In the genomic region with DNA sequence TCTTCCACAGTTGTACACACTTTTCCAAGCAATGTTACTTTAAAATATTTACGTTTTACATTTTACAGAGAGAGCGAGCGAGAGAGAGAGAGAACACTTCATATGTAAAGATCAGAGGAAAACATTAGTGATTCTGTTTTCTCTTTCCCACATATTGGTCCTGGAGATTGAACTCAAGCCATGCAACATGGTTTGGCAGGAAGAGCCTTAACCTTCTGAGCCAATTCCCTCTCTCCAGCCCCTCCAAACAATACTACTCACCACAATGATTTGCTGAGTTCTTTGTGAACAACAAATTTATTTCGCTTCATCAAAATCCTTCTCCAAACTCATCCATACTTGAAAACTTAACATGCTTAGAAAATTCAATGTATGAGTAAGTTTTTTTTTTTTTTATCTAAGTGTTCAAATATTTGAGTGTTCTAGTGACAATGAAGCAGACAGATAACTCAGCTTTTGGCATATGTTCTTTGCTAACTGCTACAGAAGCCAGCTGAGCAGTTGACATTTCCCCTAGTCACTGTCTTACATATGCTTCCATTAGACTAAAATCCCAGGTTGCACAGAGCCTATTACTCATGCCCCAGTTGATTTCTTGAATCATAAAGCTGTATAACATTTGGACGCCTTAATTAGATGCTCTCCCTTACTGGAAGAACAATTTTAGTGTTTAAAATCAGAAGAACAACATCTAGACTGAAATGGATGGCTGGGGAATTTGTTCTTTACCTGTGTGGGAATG, we compare ENCODE assay signal across 16 mouse cellular contexts.
A peak's percentile ranks its signal among the peaks of the same experiment; 100 is the strongest.
DNase-seq lines count a peak whose midpoint lies in the region; ATAC-seq and TF ChIP-seq lines count a peak whose summit lies in the region.
"Had no signal": no experiment of that assay in that cellular context is flagged by ENCODE, and none has a peak within 500 bp of the region (broad histone marks: within the 10 kb centered on the region; RNA-seq: fewer than 3 reads in every experiment).

No protein-coding gene starts in this region.

- H3K36me3 ChIP-seq in intestine, postnatal 0 days (ENCODE audit: control insufficient read depth, insufficient read depth) = no peaks in the 10 kb centered on the region
- H3K36me3 ChIP-seq: heart, embryonic 13.5 days; hindbrain, embryonic 10.5 days; stomach, embryonic 15.5 days had no signal

- H3K27me3 ChIP-seq in intestine, postnatal 0 days (replicated peaks; ENCODE audit: control insufficient read depth, insufficient read depth, low read length) = no peaks in the 10 kb centered on the region
- H3K27me3 ChIP-seq: heart, embryonic 13.5 days; stomach, embryonic 15.5 days had no signal

- H3K27ac ChIP-seq in intestine, postnatal 0 days (ENCODE audit: low read depth, low read length) = no peak overlapping the region
- H3K27ac ChIP-seq: heart, embryonic 13.5 days; hindbrain, embryonic 10.5 days; stomach, embryonic 15.5 days had no signal

- H3K4me2 ChIP-seq in intestine, postnatal 0 days (replicated peaks; ENCODE audit: low read depth) = no peak overlapping the region
- H3K4me2 ChIP-seq: heart, embryonic 13.5 days; stomach, embryonic 15.5 days had no signal

- no peak overlapping the region for H3K4me3 ChIP-seq in intestine, postnatal 0 days (ENCODE audit: low read depth, low read length)
- H3K4me3 ChIP-seq: heart, embryonic 13.5 days; hindbrain, embryonic 10.5 days; stomach, embryonic 15.5 days had no signal

- no peak overlapping the region for H3K9ac ChIP-seq in intestine, postnatal 0 days (ENCODE audit: low read depth, low read length)
- H3K9ac ChIP-seq: heart, embryonic 13.5 days; stomach, embryonic 15.5 days had no signal

- no peaks in the 10 kb centered on the region for H3K4me1 ChIP-seq in intestine, postnatal 0 days (replicated peaks; ENCODE audit: control insufficient read depth, insufficient read depth, low read length)
- H3K4me1 ChIP-seq: heart, embryonic 13.5 days; hindbrain, embryonic 10.5 days; stomach, embryonic 15.5 days had no signal

- WGBS in intestine, postnatal 0 days = 88% methylated on average over 5 of the region's 5 CpGs

- TF ChIP-seq CTCF in intestine, postnatal 0 days (IDR thresholded peaks at IDR 0.05; ENCODE audit: low read depth) = no peak

- ATAC-seq in erythroblast, adult 5-6 weeks (replicated peaks; ENCODE audit: low FRiP score, poor library complexity, severe bottlenecking) = no peak
- ATAC-seq in intestine, postnatal 0 days = no peak
- ATAC-seq: intestine, embryonic 16.5 days; midbrain, embryonic 16.5 days had no signal

- H3K9me3 ChIP-seq in intestine, postnatal 0 days (ENCODE audit: control insufficient read depth) = no peaks in the 10 kb centered on the region
- H3K9me3 ChIP-seq: heart, embryonic 13.5 days; hindbrain, embryonic 10.5 days; stomach, embryonic 15.5 days had no signal

- DNase-seq in frontal cortex, adult 2 months (ENCODE audit: extremely low spot score in 1 of 2, low spot score in 1 of 2) = peak; percentile 1 to 13
- DNase-seq in frontal cortex, postnatal 14 days (ENCODE audit: low spot score in 2 of 2) = no peak
- DNase-seq in right cerebral cortex, adult 18-20 months = peak; percentile 5
- no peak for DNase-seq in right cerebral cortex, adult 2 months (ENCODE audit: low spot score in 2 of 2)
- DNase-seq in cerebellum, postnatal 36 days = peak; percentile 37 to 55
- peak; percentile 29 for DNase-seq in telencephalon, adult 2 months (ENCODE audit: low read depth, low spot score)
- DNase-seq: B cell, adult 2 months; kidney, postnatal 14 days; lung, adult 2 months had no signal

Comparison
In these comparisons a context has a peak if more than half of its experiments do, and no peak if none do; other contexts are left out.
1. DNase-seq: peak in frontal cortex, adult 2 months (2 of 2), right cerebral cortex, adult 18-20 months (single experiment), cerebellum, postnatal 36 days (2 of 2) and telencephalon, adult 2 months (single experiment); none in frontal cortex, postnatal 14 days (0 of 2) and right cerebral cortex, adult 2 months (0 of 2).